Mouse (Mus musculus) testis, postnatal 10 days (tissue): ENCODE measurements around the gene Krr1.
A peak's percentile ranks its signal among the peaks of the same experiment; 100 is the strongest.
"Not testable (repeated sequence)": the region's sequence is repeated elsewhere in the genome, so short reads cannot be mapped to it uniquely, and the experiment has no call there.

ENCODE experiments used
- DNase-seq: peaks from one replicate; pipeline ENCODE4 v3.0.0; 2021; ENCODE audit warnings: low spot score

Gene Krr1

DNA sequence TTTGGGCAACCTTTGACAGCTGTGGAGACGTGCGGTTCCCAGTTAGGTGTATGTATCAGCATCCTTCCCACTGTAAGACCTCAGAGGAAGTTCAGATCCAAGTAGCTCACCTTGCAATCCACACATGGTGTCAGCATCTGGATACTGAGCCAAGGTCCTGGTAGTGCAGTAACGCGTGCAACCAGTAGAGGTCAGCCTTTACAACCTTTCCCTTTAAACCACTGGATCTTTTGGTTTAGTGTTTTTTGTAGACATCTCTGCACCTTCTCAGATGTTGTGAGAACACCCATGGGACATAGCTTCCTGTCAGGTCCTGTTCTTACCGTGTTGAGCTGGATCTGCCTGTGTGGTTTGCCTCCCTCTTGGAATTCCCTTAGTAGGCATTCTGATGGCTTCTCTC is 5.1 kb downstream of the Krr1 start:
- DNase-seq, result peak; percentile 53

DNA sequence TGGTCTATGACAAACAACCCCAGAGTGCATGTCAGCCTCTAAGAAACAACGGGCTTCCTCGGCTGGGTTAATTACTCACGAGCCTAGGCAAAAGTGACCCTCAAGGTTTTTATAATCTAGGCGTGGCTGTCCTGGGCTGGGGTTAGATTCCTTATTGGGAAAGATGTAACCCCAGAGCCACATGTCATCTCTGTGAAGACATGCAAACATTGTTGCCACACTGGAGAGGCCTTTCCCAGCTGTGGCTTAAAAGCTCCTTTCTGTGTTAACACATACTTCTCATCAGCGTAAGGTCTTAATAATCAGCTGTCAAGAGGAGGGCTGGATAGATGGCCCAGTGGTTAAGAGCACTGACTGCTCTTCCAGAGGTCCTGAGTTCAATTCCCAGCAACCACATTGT is 10.6 kb downstream of the Krr1 start:
- no peak for DNase-seq

DNA sequence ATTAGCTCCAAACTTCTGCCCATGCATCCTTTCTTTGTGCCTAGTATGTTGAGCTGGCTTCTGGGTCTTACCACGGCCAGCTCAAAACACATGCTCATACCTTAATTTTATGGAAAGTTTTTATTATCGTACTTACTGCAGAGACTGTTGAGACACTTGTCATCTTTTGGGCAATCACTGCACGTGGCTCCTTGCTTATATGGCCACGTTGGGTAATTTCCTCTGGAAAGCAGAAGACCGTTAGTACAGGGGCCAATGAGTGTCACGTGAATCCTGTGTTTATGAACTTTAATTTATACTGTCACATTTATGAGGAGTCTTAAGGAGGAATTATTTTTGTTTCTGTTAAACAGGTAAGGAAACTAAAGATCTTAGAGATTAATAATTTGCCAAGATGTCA is 14.0 kb downstream of the Krr1 start:
- no peak for DNase-seq

DNA sequence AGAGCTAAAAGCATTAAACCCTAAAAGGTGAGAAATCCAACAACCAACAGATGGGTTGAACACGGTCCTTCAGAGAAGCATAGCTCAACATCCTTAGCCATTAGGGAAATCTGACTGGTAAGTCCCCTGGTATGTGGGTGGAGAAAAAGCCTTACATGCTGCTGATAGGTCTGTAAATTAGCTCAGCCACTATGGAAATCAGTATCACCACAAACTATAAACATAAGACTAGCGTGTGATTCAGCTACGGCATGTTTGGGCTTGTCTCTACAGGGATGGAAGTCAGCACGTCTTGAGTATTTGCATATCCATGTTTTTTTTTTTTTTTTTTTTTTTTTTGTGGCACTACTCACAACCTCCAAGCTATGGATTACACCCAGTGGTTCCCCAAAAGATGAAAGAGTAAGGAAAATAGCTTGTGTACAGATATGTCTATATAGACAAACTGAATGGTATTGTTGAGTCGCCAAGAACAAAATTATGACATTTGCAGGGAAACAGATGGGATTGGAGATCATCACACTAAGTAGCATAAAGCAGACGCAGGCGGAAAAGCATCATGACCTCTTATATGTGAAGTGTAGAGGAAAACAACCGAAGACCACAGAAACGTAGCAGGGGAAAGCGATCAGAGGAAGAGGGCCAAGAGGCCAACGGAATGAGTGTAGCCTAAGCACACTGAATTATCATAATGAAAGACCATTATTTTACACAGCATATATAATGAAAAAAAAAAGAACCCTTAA is 23.5 kb downstream of the Krr1 start:
- no peak for DNase-seq

DNA sequence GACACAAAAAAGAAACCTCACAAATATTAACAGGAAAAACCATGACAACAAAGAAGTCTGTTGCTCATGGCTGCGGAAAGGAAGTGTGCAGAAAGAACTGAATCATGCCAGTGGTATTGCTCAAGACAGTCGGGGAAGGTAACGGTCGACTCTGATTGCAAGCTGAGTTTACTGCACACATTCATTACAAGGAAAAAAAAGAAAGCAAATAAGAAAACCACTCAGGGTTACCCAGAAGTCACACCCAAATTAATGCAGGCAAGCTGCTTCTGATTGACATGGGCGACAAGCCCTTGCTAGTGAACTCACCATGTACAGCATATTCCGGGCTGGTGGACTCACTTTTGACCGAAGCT is 24.1 kb downstream of the Krr1 start:
- DNase-seq, result no peak

DNA sequence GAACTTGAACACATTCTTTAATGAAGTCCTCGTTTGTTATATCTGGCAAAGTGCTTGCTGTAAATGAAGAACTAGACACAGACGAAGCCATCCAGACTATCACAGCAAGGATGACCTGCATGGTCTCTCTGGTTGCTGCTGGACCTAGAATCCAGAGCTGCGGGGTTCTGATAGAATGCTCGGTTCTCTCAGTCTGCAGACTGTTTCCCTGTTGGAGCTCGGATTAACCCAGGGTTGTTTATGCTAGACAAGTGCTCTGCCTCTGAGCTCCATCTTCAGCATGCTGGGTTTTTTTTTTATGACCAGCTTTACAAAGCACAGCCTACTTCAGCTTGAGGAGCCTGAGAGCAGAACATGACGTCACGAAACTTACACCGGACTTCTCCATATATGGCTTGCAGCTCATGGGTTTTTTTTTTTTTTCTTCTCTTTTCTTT is 24.5 kb downstream of the Krr1 start:
- no peak for DNase-seq

DNA sequence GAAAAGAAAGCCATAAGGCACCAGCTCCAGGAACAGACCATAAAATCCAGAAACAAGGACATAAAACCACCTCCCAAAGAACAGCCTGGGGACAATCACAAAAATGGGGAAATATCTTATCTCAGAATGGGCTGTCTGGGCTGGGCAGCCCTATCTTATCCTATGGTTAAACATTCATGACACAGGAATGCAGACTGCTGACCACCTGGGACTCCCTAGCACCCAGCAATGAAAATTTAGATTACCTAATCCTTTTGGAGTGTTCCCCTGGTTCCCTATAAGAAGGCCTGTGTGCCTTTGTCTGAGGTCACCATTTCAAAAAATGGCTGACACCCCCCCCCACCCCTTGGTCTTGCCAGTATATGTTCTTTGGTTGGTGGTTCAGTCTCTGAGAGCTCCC is 25.2 kb downstream of the Krr1 start:
- no peak for DNase-seq

DNA sequence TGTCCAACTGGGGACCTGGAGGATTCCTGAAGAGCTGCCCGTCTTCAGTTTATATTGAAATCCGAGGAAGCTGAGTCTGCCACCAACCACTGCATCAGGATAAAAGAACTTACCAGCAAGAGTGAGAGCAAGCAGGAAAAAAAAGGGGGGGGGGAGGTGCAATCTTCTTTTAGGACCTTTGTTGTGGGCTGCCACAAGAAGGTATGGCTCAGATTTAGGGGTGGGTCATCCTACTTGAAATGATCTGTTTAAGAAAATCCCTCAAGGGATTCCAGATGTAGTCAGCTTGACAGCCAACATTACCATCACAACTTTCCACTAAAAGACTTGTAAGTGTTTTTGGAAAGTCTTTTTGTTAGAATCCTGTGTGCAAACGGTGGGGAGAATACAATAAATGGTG is 27.3 kb downstream of the Krr1 start:
- no peak for DNase-seq

DNA sequence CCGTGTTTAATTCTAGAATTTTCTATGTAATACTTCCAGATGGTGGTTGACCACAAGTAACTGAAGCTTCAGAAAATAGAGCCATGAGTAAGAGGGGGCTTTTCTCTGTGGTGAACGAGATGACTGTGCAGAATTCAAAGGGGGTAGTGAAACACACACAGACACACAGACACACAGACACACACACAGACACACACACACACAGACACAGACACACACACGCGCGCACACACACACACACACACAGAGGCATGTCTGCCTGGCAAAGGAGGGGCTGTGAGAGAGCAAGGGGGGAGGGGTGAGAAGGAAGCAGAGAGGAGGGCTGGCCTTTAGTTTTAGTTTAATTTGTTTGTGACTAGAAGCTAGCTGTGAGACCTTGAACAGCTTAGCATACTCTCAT is 28.1 kb downstream of the Krr1 start:
- no peak for DNase-seq

DNA sequence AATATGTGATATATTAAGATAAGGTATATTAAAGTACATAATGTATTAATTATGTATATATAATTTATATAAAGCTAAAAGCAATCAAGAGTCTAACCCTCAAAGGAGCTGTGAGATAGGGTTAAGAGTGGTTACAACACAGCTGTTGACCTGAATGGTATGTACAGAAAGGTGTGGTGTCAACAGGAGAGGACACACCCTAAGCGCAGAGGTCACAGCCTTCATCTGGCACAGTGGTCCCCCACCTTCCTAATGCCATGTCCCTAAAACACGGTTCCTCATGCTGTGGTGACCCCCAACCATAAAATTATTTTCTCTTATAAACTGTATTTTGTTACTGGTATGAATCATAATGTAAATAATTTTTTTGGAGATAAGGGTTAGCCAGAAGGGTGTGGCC is 28.9 kb downstream of the Krr1 start:
- no peak for DNase-seq

DNA sequence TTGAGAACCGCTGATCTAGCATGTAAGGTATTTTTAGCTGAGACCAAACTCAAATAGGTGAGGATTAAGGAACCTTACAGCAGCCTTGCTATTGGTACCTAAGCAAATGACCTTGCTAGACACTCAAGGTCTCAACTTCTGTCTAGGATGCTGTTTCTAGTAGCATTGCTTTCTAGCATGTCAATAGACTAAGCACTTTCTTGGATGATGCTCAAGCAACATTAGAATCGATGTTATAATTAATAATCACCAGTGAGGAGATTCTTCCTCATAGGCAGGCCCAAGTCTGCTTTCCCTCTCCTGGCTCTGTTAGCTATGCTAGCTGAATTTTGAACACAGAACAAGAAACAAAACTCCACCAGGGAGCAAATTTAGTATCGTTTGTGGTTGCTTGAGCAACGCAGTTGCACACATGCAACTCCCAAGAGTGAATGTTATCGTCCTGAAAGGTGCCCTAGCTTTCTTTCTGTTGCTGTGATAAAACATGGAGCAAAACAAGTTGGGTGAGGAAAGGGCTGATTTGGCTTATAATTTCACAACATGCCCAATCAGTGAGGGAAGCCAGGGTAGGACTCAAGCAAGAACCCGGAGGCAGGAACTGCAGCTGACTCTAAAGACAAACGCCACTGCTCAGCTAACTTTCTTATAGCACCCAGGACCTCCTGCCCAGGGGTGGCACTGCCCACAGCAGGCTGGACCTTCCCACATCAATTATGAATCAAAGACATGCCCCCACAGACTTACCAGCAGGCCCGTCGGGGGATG is 29.5 kb downstream of the Krr1 start:
- DNase-seq, result no peak

DNA sequence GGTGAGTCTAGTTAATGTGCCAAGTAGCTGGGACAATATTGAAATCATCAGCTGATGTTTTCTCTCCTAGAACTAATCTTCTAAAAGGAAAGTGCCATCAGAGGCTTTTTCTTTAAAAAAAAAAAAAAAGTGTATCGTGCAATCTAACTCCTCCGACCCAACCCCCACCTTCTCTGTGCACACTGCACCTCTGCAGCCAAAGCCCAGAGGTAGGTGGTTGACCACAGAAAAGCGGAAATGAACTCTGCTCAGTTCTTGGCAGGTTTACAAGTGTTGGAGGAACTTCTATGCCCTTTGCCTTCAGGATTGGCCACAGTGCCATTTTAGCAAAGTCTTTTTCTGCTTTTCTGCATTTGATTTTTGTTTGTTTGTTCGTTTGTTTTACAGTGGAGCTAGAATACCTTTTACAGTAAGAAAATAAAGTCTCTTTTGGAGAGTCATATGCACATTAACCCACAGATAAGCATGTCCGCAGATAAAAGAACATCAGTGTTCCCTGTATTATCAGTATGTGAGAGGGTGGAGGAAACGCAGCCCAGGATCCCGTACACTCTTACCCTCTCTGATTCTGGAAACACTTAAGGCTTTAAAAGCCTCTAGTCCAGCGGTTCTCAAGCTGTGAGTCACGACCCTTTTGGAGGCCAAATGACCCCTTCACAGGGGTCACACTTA is 30.2 kb downstream of the Krr1 start, which contains the start of gene Glipr1:
Gene Glipr1 (minus strand): TSS at position 88 of the 672 bp plus-strand sequence.
- no peak for DNase-seq

DNA sequence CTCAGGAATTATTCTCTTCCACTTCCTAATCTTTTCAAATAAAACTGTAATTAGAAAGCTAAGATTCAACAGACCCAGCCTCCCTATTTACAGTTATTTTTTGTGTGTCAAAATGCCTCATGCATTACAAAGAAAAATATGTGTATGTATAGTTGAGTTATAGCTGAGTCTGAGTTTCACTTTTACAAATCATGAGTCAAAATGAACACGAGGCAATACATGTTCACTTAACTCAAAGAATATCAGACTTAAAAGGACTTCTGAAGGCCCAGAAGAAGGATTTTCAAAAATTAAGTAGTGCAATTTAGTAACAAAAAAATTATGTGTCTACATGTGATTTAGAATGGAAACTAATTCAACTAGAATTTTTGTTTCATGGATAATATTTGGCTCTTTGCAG is 37.0 kb downstream of the Krr1 start:
- DNase-seq, result not testable (repeated sequence)

DNA sequence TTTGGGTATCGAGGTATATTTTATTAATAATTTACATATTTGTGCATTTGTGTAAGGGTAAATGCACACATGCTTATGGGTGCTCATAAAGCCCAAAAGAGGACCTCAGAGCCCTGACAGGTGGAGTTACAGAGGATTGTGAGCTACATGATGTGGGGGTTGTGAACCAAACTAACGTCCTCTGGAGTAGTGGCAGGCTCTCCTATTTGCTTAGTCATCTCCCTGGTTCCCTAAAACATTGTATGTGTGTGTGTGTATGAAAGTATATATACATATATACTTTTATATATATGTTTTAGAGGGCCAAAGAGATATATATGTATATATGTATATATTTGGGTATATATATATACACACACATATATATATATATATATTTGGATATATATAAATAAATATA is 51.1 kb downstream of the Krr1 start:
- DNase-seq, result no peak

DNA sequence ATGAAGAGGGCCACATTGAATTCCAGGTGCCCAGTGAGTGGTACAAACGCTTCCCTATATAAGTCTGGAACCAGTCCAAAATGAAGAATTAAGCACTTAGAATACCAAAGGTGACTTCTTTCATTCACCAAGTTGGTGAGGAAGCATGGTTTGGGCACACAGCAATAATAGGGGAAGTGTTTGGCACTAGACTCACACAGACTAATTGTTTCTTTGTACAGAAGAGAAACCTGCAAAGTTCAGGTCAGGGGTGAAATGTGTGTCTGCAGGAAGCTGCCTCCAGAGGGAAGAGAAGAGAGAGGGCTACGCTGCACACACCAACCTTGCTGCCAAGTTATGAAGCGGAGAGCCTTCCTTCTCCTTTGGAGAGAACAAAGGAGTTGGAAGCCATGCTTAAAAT is 56.2 kb downstream of the Krr1 start:
- DNase-seq, result not testable (repeated sequence)
